In the genomic region with DNA sequence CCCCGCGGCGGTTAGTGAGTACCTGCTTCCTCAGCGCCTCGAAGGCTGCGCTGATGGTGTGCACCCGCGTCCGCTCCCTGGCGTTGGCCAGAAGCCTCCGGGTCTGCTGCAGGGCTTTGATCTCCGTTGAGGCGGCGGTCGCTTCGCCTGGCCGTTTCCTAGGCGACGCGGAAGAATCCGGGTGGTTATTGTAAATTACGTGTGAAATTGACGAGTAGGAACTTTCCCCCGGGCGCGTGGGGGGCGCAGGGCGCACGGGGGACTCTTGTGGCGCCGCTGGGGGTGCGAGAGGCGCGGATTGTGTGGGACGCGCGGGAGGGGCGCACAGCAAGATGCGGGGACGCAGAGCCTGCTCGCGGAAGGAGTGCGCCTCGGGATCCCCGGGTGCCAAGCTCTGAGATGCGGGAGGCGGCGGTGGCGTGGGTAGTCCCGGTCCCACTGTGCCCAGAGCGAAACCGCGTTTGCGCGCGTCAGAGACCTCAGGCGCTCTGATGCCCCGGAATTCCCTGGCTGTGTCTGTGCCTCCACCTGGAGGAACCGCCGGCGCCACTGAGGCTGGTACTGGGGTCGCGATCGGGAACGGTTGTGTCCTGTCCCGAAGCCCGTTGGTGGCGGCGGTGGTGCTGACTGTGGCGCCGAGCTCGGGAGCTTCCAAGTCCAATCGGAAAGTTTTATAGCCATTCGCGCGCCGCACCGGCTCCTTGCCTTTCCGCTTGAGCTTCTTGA, we compare ENCODE assay signal across 8 mouse cellular contexts. TPM values are rescaled to one million over a fixed set of nuclear protein-coding genes. Genes with fewer than 3 reads are reported as not detected.
DNase-seq lines count a peak whose midpoint lies in the region; ATAC-seq and TF ChIP-seq lines count a peak whose summit lies in the region.

No protein-coding gene starts in this region.

- peak overlapping the region; percentile 98 for H3K4me2 ChIP-seq in heart, embryonic 16.5 days (ENCODE audit: low read depth, low read length)
- H3K4me2 ChIP-seq in limb, embryonic 14.5 days (replicated peaks; ENCODE audit: low read depth, low read length, severe bottlenecking) = peak overlapping the region; percentile 95

- H3K36me3 ChIP-seq in thymus, adult 2 months (ENCODE audit: control insufficient read depth, insufficient read depth, low read length) = no peaks in the 10 kb centered on the region
- no peaks in the 10 kb centered on the region for H3K36me3 ChIP-seq in heart, embryonic 16.5 days (ENCODE audit: control insufficient read depth, insufficient read depth)
- no peaks in the 10 kb centered on the region for H3K36me3 ChIP-seq in limb, embryonic 14.5 days (ENCODE audit: control insufficient read depth, insufficient read depth, low read length)

- peak; percentile 34 to 76 for DNase-seq in adrenal gland, adult (ENCODE audit: inconsistent age in 2 of 2, low spot score in 1 of 2)
- DNase-seq in adrenal gland, postnatal 4 days (ENCODE audit: low spot score in 2 of 2) = no peak
- DNase-seq in thymus, adult 2 months = no peak
- no peak for DNase-seq in thymus, postnatal 25 days
- no peak for DNase-seq in limb, embryonic 14.5 days (ENCODE audit: low spot score)
- DNase-seq in neural tube, embryonic 10.5 days (ENCODE audit: extremely low spot score, low spot score) = peak; percentile 84
- no peak for DNase-seq in ovary, postnatal 14 days (ENCODE audit: low spot score)

- no peaks in the 10 kb centered on the region for H3K9me3 ChIP-seq in heart, embryonic 16.5 days (replicated peaks; ENCODE audit: control insufficient read depth, low read length)
- H3K9me3 ChIP-seq in limb, embryonic 14.5 days (ENCODE audit: control insufficient read depth, low read length) = no peaks in the 10 kb centered on the region

- no peak for TF ChIP-seq POLR2A in thymus, adult 2 months (IDR thresholded peaks at IDR 0.05; ENCODE audit: control insufficient read depth, extremely low read depth, insufficient read depth, low read length, poor library complexity)
- no peak for TF ChIP-seq POLR2A in limb, embryonic 14.5 days (IDR thresholded peaks at IDR 0.05; ENCODE audit: borderline replicate concordance, extremely low read depth, insufficient read depth, insufficient read length)

- ATAC-seq in heart, embryonic 16.5 days (replicated peaks; ENCODE audit: extremely low read depth, insufficient read depth, low FRiP score) = no peak
- ATAC-seq in limb, embryonic 14.5 days (ENCODE audit: low FRiP score, low read depth) = no peak

- peak overlapping the region; percentile 79 for H3K9ac ChIP-seq in heart, embryonic 16.5 days (ENCODE audit: low read length)
- H3K9ac ChIP-seq in limb, embryonic 14.5 days (ENCODE audit: low read depth, low read length, severe bottlenecking) = peak overlapping the region; percentile 66

- no peak for TF ChIP-seq CTCF in thymus, adult 2 months (IDR thresholded peaks at IDR 0.05; ENCODE audit: borderline replicate concordance, control insufficient read depth, extremely low read depth, insufficient read depth, low read length, poor library complexity)

- H3K27ac ChIP-seq in thymus, adult 2 months (ENCODE audit: control insufficient read depth, insufficient read depth, low read length) = no peak overlapping the region
- H3K27ac ChIP-seq in heart, embryonic 16.5 days (ENCODE audit: low read length) = peak overlapping the region; percentile 69
- peak overlapping the region; percentile 73 for H3K27ac ChIP-seq in limb, embryonic 14.5 days (replicated peaks; ENCODE audit: low read depth, low read length)

- 2% methylated on average over 77 of the region's 79 CpGs for WGBS in thymus, adult 2 months
- under 1% methylated on average over 79 of the region's 79 CpGs for WGBS in heart, embryonic 16.5 days
- WGBS in limb, embryonic 14.5 days = 1% methylated on average over 66 of the region's 79 CpGs

- peaks cover 5% of the 10 kb centered on the region; the same call in 1 of the 2 replicates for H3K27me3 ChIP-seq in thymus, adult 2 months (ENCODE audit: control insufficient read depth, insufficient read depth, low read length)
- H3K27me3 ChIP-seq in heart, embryonic 16.5 days (ENCODE audit: control insufficient read depth, insufficient read depth, low read length) = no peaks in the 10 kb centered on the region
- no peaks in the 10 kb centered on the region for H3K27me3 ChIP-seq in limb, embryonic 14.5 days (ENCODE audit: control insufficient read depth, insufficient read depth, low read length)

- peaks cover 12% of the 10 kb centered on the region; the same call in 1 of the 2 replicates for H3K4me1 ChIP-seq in thymus, adult 2 months (replicated peaks; ENCODE audit: control insufficient read depth, insufficient read depth, low read length)
- H3K4me1 ChIP-seq in heart, embryonic 16.5 days (ENCODE audit: control insufficient read depth, insufficient read depth, low read length) = peaks cover 22% of the 10 kb centered on the region
- peaks cover 40% of the 10 kb centered on the region for H3K4me1 ChIP-seq in limb, embryonic 14.5 days (ENCODE audit: control insufficient read depth, insufficient read depth, low read length)

- peak overlapping the region; percentile 27 for H3K4me3 ChIP-seq in thymus, adult 2 months (ENCODE audit: control insufficient read depth, insufficient read depth, low read length)
- H3K4me3 ChIP-seq in heart, embryonic 16.5 days (ENCODE audit: low read length) = peak overlapping the region; percentile 71
- peak overlapping the region; percentile 76 for H3K4me3 ChIP-seq in limb, embryonic 14.5 days (replicated peaks; ENCODE audit: low read length)

RNA-seq across cellular contexts. Expression of a gene that starts 0.8 kb away (rescaled TPM):
- total RNA-seq in adrenal gland, postnatal 4 days (2021) = 1 to 10 TPM; 3.8 to 4.1 TPM
- polyA plus RNA-seq in thymus, adult 2 months (2012; rRNA removed) = 3.6 and 3.8 TPM in 2 replicates
- polyA plus RNA-seq in heart, embryonic 16.5 days (2015; fragmentation: Nextera tagmentation; extraction: Ambion mirVana) = 14.5 and 17.0 TPM in 2 replicates
- 19.8 and 26.5 TPM in 2 replicates for polyA plus RNA-seq in limb, embryonic 14.5 days (2012; rRNA removed)
- 15.1 and 19.5 TPM in 2 replicates for polyA plus RNA-seq in limb, embryonic 14.5 days (2014; fragmentation: Nextera tagmentation; extraction: Ambion mirVana)

Comparison
In these comparisons a context has a peak if more than half of its experiments do, and no peak if none do; other contexts are left out.
1. DNase-seq: peak in adrenal gland, adult (2 of 2) and neural tube, embryonic 10.5 days (single experiment); none in adrenal gland, postnatal 4 days (0 of 2), thymus, adult 2 months (single experiment), thymus, postnatal 25 days (single experiment), limb, embryonic 14.5 days (single experiment) and ovary, postnatal 14 days (single experiment).
2. Peak in every context shown above with its lines, with median percentiles within 50 percentile points of each other: H3K4me3 ChIP-seq.